Mouse (Mus musculus) heart, adult 8-10 months (tissue): ENCODE data around the gene Arhgef39. TPM values are rescaled to one million over a fixed set of nuclear protein-coding genes. Genes with fewer than 3 reads are reported as not detected.

Experiments used
- DNase-seq: peaks from one replicate; pipeline ENCODE4 v3.0.0; 2022; ENCODE audit warnings: low spot score
- total RNA-seq, 4 experiments: library from RNA; stranded (reverse); gene quantifications; 2 replicates each; pipeline ENCODE4 v1.2.4; 2022

Gene Arhgef39
- not detected for total RNA-seq

DNA sequence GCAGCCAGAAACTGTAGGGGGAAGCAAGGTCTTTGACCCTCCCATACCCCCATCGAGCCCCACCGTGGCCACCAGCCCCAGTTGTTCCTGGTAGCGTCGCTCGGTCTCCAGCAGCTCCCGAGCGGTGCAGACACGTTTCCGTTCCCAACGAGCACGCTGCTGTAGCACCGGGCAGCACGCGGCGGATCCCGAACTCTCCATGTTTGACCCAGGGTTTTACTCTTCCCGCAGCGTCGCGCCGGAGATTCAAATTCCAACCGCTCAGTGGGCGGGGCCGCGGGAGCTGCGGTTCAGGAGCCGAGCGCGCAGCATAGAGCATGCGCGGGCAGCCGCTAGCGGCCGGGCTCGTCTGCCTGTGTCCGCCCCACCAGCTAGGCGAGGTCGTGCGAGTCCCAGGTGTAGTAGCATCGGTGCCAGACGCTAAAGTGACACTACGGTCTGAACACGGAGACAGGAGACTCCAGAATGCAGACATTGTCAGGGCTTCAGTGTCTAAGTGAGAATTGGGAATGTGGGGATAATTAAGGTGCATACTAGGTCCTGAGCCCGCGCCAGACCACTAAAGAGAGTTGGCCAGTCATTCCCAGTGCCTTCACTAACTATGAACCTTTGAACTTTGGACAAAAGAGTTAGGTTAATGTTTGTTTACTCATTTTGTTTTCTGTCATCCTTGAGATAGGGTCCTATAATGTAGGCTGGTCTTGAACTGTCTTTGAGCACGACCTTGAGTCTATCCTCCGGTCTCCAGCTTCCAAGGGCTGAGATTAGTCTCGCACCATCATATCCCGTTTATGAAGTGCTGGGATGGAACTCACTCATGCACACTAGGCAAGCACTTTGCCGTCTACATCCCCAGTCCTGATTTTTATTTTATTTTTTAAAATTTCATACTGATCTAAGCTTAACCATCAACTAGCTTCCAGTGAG lies at the start of gene Arhgef39:
TSS of gene Arhgef39 (minus strand) at position 289 of the 927 bp plus-strand sequence.
- peak; percentile 62 for DNase-seq

DNA sequence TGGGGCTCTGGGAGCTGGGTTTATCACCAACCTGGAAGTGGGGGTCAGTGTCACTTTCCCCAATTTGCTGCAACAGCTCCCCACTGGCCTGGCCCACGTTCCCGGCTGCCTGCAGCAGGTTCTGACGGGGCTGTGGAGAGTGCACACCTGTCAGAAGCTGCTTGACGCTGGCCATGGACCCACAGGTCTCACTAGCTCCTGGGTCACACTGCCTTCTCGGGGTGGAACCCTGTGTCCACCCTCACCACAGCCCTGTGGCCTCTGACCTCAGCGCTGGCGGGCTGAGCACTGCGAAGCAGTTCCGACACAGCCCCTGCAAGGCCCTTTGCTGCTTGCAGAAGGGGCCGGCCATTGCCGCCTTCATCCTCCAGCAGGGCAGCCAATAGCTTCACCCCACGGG lies 49.6 kb upstream of the Arhgef39 start:
- DNase-seq: no peak

DNA sequence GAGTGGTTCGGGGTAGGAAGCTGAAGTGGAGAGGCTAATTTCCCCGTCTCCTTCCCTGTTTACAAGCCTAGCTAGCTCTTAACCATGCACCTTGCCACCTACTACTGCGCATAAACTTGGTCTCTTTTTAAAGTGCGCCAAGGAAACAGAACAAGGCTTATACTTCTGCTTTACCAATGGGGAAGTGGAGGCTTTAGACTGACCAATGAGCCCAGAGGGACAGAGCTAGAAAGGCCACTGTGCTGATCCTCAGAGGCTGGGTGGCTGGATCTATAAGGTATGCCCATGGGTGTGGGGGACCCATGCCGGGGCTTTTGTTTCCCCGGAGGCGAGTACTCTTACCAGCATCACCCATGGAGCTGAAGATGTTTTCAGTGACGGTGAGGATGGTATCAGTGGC lies 47.7 kb upstream of the Arhgef39 start:
- no peak for DNase-seq

DNA sequence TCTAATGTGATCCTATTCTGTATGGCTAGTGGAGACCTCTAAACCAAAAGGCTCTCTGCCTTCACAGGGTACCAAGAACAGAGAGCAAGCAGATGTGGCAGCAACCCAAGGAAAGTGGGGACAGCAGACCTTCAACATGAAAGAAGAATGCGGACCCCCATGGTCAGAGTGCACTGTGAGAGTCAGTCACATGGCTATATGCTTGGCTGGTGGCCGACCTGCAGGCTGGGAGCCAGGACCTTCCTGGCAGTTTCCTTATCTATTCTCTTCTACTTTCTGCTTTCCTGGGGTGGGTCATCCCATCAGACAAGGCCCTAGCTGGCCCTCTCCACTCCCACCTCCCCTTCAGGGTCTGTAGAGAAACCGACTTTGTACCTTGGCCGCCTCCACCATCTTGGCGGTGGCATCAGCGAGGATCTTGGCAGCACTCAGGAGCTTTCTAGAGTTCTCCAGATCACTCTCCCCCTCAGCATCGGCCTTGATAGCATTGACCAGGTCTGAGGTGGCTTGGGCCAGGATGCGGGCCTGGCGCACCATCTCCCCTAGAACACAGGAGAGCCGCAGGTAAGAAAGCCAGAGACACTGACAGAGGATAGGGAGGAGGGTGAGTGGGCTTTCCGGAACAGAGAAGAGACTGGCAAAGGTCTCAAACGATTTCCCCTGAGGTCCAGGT lies 47.0 kb upstream of the Arhgef39 start:
- DNase-seq: no peak

DNA sequence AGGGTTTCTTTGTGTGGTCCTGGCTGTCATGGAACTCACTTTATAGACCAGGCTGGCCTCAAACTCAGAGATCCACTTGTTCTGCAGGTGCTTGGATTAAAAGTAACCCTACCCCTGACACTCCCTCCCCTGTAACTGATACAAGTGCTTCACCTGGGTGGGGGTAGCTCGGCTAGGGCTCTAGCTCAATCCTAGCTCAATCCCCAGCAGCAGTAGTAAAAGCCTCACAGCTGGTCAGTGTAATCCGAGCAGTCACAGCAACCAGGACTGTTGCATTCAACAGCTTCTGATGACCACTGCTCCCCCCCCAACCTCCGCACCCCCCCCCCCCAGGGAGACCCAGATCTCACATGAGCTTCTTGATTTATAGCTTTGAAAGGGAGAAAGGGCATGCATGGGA lies 42.5 kb upstream of the Arhgef39 start:
- DNase-seq: no peak

DNA sequence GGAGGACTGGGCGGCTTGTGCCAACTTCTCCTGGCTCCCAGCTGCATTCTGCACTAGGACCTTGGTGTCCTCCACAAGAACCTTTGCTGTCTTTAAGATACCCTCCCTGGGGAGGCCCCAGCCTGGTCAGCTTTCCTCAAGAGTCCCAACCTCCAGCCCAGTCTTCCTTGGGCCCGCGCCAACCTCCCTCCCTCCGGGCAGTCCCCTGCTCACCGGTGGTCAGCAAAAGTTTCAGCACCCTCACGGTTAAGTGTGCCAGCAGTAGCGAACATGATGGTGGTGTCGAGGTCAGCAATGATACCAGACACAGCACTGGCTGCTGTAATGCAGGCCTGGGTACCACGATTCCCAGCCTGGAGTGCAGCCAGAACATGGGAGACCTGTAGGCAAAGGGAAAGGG lies 36.5 kb upstream of the Arhgef39 start:
- DNase-seq: no peak

DNA sequence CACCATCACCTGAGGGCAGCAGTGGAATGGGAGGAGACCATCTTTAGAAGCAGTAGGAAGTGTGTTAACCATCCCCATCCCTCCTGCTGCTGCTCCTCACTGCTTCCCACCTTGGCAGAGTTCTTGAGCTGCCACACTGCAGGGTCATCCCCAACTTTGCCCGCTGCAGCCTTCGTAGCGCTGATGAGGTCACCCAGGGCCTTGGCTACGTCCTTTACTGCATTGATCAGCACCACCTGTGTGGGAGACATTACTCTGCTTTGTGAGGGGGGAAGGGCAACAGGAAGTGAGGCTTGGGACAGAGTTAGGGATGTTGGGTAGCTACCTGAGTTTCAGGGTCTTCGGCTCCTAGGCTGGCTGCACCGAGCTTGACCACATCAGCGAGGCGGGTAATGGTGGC lies 36.1 kb upstream of the Arhgef39 start:
- no peak for DNase-seq

DNA sequence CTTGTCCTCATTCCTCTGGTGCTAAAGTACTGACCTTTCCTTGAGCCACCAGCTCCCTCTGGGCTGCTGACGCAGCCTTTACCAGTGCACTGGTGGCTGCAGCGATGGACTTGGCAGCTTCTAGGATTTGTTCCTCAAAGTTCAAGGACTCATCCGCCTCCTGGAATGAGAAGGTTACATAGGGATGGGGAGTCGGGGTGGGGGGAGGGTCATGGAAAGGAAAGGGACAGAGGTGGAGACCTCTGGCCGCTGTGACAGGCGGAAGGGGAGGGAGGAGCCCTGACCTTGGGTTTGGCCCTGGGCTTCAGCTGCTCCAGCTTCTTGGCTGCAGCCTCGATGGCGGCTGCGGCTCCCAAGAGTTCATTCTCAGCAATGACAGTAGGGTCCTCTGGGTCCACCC lies 33.8 kb upstream of the Arhgef39 start:
- no peak for DNase-seq

DNA sequence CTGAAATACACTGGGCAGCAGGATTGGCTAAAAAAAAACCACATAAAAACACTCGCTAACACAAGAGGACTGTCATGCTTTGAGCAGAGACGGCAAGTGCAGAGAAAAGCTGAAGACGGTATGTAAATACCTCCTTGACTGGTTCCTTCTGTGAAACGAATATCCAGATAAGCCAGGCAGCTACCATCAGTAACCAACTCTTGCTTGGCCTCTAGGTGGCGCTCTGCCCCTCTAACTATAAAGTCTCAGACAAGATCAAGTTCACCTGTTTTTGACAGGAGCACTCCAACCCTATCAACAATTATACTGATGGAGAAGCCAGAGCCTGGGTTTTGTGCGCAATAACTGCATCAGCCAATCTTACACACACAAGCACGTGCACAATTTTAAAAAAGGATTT lies 31.1 kb upstream of the Arhgef39 start:
- peak; percentile 58 for DNase-seq

DNA sequence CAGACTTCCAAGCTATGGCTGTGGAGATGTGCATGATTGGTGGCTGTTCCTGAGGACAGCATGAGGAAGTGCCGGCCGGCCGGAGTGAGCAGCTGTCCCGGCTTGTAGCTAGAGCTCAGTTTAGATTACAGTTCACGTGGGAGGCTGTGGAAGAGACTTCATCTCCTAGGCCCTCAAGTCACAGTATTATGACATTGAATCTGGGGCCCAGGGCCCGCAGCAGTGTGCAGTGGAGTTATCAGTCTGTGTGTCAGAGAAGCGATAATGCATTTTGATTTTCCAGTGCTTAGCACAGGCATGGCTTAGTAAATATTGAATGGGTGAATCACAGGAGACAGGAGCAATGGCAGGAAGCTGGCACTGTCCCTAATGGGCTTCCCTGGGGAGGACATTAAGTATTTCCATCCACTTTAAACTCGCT lies 30.6 kb upstream of the Arhgef39 start:
- DNase-seq: no peak

DNA sequence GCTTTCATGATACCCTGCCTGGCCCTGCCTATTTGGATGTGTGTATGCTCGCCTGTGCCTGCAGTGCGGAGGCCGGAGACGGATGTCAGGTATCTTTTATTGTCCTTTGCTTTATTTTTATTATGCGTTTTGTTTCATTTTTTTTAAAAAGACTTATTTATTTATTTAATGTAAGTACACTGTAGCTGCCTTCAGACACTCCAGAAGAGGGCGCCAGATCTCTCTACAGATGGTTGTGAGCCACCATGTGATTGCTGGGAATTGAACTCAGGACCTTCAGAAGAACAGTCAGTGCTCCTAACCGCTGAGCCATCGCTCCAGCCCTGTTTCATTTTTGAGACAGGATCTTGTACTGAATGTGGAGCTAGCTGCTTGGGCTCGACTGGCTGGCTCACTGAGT lies 29.0 kb upstream of the Arhgef39 start:
- no peak for DNase-seq

DNA sequence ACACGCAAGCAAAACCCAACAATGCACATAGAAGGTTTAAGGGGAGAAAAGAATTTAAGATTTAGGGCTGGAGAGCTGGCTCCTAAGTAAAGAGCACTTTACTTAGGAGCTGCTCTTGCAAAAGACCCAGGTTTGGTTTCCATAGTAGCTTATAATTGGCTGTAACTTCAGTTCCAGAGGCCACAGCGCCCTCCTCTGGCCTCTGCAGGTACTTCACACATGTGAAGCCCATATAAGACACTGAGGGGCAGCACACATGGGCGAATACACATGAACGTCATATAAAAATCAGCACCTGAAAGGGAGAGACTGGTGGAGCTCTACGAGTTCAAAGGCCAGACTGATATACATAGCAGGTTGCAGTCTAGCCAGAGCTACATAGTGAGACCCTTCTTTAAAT lies 28.4 kb upstream of the Arhgef39 start:
- no peak for DNase-seq

DNA sequence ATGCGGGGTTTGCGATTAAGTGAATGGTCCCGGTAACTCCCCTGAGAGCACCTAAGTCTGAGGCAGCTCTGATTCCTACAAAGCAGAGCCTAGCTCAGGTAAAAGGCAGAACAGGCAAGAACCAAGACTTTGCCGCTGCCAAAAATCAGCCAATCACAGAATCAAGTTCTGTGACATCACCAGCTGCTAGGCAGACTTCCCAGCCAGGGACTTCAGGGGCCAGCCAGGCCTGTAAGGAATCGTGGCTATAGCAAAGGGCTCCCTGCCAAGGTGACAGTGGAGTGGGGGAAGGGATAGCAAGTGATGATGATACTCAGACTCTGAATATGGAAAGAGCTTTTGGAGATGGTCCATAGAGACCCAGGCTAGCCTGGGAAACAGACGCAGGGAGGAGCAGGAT lies 20.5 kb upstream of the Arhgef39 start:
- DNase-seq: peak; percentile 91

DNA sequence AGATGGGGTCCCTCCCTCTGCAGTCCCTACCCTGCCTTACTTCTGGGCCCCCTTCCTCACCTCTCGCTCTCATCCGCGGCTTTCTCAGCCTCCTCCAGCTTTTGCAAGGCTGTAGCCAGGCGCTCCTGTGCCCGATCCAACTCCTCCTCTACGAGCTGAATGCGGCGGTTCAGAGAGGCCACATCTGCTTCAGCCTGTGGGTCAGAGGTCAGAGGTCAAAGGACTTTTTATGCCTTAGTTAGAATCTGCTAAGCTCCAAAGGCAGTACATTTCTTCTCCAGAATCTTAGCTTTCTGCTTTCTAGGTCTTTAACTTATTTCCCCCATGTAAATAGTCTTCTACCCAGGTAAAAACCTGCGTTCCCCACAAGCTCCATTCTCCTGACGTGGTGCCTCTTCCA lies 20.1 kb upstream of the Arhgef39 start:
- no peak for DNase-seq

DNA sequence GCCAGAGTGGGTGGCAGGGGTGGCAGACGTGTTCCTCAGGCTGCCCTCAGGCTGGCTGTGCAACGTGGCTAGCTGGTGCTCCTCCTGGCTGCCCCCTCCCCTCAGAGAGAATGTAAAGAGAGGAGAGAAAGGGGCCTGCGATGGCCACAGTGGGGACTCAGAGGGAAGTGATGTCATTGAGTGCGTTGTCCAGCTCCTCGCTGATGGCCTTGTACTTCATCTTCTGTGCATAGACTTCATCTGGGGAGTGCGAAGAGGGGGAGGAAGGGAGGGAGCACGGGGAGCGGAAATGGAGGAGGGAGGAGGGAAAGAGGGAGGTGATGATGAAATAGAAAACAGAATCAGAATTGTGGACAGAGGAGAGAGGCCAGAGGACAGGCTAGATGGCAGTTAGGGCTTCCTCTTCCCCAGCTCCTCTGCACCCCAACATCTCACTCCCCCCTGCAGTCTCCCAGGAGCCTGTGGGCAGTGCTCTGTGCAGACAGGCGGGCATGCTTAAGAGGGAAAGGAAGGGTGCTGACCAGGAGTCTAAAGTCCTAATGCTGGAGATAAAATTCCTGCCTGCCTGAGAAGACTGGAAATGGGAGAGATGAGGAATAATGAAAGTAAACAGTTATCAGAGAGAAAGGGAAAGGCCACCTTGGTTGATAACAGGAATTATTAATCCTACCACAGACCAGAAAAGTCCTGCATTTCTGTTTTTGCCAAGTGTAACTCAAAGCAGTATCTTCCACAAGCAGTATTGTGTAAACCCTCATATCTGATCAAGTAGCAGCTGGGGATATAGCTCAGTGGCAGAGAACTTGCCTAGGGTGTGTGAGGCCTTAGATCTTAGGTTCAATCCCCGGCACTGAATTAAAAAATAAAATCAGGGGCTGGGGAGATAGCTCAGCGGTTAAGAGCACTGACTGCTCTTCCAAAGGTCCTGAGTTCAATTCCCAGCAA lies 16.5 kb upstream of the Arhgef39 start:
- no peak for DNase-seq

DNA sequence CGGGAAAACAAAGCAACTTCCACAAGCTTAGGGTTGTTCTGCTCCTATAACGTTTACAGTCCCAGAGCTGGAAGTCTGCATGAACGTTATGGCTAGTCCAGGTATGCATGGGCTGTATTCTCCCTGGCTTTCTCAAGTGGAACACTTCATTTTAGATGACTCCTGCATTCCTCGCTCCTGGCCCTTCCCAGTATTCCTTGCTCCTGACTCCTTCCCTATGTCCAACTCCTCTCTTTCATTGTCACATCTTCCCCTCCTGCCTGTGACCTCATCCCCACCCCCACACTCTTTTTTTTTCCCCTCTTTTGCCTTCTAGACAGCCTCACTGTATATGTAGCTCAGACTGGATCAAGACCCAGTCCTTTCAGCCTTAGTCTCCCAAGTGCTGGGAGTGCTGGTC lies 14.3 kb upstream of the Arhgef39 start:
- DNase-seq: no peak

DNA sequence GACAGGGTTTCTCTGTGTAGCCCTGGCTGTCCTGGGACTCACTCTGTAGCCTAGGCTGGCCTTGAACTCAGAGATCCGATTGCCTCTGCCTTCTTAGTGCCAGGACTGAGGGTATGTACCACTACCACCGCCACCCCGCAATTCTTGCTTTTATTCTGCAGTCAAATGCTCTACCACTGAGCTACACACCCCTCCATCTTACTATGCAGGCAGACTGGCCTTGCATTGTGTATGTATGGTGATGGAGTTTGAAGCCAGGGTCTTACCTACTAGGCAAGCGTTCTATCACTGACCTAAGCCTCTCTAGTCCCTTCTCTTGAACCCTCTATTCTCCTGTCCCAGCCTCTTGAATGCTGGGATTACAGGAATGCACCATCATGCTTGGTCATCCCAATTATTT lies 13.8 kb upstream of the Arhgef39 start:
- no peak for DNase-seq

DNA sequence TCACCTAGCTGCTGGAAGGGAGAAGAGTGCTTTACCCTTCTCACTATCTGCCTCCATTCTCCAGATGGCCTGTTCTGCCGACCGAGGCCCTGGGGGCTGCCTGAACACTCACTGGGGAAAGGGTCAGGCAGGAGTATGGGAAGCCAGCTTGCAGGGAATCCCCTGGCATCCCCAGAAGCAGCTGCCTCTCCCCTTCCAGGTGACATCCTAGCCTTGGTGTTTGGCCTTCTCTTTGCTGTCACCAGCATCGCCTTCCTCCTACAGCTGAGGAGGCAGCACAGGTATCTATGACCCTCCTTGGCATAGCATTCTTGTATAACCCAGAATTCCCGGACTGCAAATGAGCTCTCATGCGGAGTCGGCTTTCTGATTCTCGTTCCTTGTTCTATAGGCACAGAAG lies 13.2 kb upstream of the Arhgef39 start:
- DNase-seq: no peak

DNA sequence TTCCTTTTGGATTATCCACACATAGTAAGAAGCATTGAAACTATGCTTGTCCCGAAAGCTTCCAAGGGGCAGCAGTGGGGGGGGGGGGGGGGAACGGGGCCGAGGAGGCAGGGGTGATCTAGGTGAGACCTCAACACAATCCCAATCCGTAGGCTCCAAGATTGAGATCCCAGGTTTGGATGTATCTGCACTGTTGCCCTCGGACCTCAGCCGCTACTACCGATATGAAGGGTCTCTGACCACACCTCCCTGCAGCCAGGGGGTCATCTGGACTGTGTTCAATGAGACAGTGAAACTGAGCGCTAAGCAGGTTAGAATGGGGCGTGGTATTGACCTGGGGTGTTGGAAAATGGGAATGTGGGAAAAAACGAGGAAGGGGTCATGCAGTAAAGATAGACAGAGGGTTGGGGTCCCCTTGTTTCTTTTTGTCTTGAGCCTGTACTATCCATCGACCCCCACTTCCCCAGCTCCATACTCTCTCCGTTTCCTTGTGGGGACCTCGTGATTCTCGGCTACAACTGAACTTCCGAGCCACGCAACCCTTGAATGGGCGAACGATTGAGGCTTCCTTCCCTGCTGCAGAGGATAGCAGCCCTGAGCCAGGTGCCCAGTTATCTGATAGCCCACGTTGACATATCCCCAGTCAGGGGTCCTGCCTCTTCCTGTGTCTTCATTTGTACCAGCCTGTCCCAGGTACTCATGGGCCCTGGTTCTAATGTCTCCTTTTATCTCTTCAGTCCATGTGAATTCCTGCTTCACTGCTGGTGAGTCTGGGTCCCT lies 12.4 kb upstream of the Arhgef39 start:
- DNase-seq: no peak

DNA sequence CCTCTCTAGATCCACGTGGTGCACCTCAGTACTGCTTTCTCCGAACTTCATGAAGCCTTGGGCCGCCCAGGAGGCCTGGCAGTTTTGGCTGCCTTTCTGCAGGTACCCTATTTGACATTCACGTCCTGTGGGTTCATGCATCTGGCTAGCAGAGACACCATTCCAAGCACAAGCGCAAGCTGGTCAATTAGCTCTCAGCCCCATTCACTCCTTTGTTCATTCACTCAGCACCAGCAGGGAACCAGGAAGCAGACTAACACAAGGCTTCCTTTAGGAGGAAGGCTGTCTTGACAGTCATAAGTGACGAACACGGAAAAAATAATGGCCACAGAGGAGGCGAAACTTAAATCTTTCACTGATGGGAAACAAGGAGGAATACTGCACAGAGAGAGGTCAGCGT lies 9.6 kb upstream of the Arhgef39 start:
- DNase-seq: no peak

DNA sequence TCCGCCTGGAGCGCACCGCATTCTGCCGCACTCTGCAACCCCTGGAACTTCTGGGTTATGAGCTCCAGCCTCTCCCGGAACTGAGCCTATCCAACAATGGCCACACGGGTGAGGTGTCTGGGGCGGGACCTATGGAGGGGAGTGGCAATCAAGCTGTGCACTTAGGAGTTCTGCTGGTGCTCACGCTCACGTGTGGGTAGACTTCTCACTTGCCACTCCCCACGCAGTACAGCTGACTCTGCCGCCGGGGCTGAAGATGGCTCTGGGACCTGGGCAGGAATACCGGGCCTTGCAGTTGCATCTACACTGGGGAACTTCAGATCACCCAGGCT lies 9.1 kb upstream of the Arhgef39 start:
- DNase-seq: no peak
